Mouse (Mus musculus): ENCODE results near the gene Ppp1cc. TPM values are rescaled to one million over a fixed set of nuclear protein-coding genes. Genes with fewer than 3 reads are reported as not detected.

The Ppp1cc gene
- polyA plus RNA-seq, 1 experiment: 58.9 TPM

- no peaks in the 10 kb centered on the region; the same call in none of the 2 replicates for H3K4me1 ChIP-seq (ENCODE audit: control insufficient read depth, insufficient read depth, insufficient read length, low read length)
- H3K27me3 ChIP-seq (ENCODE audit: control insufficient read depth, insufficient read depth, low read length): no peaks in the 10 kb centered on the region
- no peaks in the 10 kb centered on the region for H3K36me3 ChIP-seq (ENCODE audit: control insufficient read depth, insufficient read depth, low read length)
- TF ChIP-seq CTCF (IDR thresholded peaks at IDR 0.05; ENCODE audit: extremely low read depth, insufficient read length, insufficient replicate concordance, low read depth, low read length) (no peak), POLR2A (IDR thresholded peaks at IDR 0.05; ENCODE audit: low read depth, low read length) (no peak)
- 76% methylated on average over 12 of the region's 12 CpGs for WGBS
- H3K4me3 ChIP-seq (ENCODE audit: low read depth, low read length): no peak overlapping the region
- H3K27ac ChIP-seq (ENCODE audit: insufficient read depth, low read depth, low read length): peak overlapping the region; percentile 27; the same call in 1 of the 2 replicates
Observed at GRCm38 (mm10) chr5:122218109-122218905, 60.2 kb downstream of the Ppp1cc start.

GRCm38 (mm10) chr5:122218928-122219327 is 60.9 kb downstream of the Ppp1cc start:
- H3K4me1 ChIP-seq (ENCODE audit: control insufficient read depth, insufficient read depth, insufficient read length, low read length): no peaks in the 10 kb centered on the region; the same call in none of the 2 replicates
- H3K4me3 ChIP-seq (ENCODE audit: low read depth, low read length): no peak overlapping the region
- WGBS: 78% methylated on average over 7 of the region's 7 CpGs
- TF ChIP-seq CTCF (IDR thresholded peaks at IDR 0.05; ENCODE audit: extremely low read depth, insufficient read length, insufficient replicate concordance, low read depth, low read length): no peak
- no peak for TF ChIP-seq POLR2A (IDR thresholded peaks at IDR 0.05; ENCODE audit: low read depth, low read length)
- no peaks in the 10 kb centered on the region for H3K27me3 ChIP-seq (ENCODE audit: control insufficient read depth, insufficient read depth, low read length)
- H3K36me3 ChIP-seq (ENCODE audit: control insufficient read depth, insufficient read depth, low read length): no peaks in the 10 kb centered on the region
- peak overlapping the region; percentile 33 for H3K27ac ChIP-seq (ENCODE audit: insufficient read depth, low read depth, low read length)

GRCm38 (mm10) chr5:122219655-122220629 is 61.9 kb downstream of the Ppp1cc start:
- TF ChIP-seq POLR2A (IDR thresholded peaks at IDR 0.05; ENCODE audit: low read depth, low read length) (no peak), CTCF (IDR thresholded peaks at IDR 0.05; ENCODE audit: extremely low read depth, insufficient read length, insufficient replicate concordance, low read depth, low read length) (no peak)
- H3K36me3 ChIP-seq (ENCODE audit: control insufficient read depth, insufficient read depth, low read length): no peaks in the 10 kb centered on the region
- no peaks in the 10 kb centered on the region; the same call in none of the 2 replicates for H3K4me1 ChIP-seq (ENCODE audit: control insufficient read depth, insufficient read depth, insufficient read length, low read length)
- 49% methylated on average over 18 of the region's 18 CpGs for WGBS
- peak overlapping the region; percentile 41 for H3K27ac ChIP-seq (ENCODE audit: insufficient read depth, low read depth, low read length)
- H3K27me3 ChIP-seq (ENCODE audit: control insufficient read depth, insufficient read depth, low read length): no peaks in the 10 kb centered on the region
- no peak overlapping the region for H3K4me3 ChIP-seq (ENCODE audit: low read depth, low read length)

GRCm38 (mm10) chr5:122221085-122221484 is 63.0 kb downstream of the Ppp1cc start:
- H3K27ac ChIP-seq (ENCODE audit: insufficient read depth, low read depth, low read length): 0 out of 2 replicates have a peak overlapping the region, but pooled peaks have one; percentile 13
- H3K36me3 ChIP-seq (ENCODE audit: control insufficient read depth, insufficient read depth, low read length): no peaks in the 10 kb centered on the region
- 88% methylated on average over 4 of the region's 4 CpGs for WGBS
- H3K4me1 ChIP-seq (ENCODE audit: control insufficient read depth, insufficient read depth, insufficient read length, low read length): no peaks in the 10 kb centered on the region; the same call in none of the 2 replicates
- H3K27me3 ChIP-seq (ENCODE audit: control insufficient read depth, insufficient read depth, low read length): no peaks in the 10 kb centered on the region
- TF ChIP-seq CTCF (IDR thresholded peaks at IDR 0.05; ENCODE audit: extremely low read depth, insufficient read length, insufficient replicate concordance, low read depth, low read length) (no peak), POLR2A (IDR thresholded peaks at IDR 0.05; ENCODE audit: low read depth, low read length) (no peak)
- no peak overlapping the region for H3K4me3 ChIP-seq (ENCODE audit: low read depth, low read length)

- Histone ChIP-seq H3K36me3 (ENCODE audit: control insufficient read depth, insufficient read depth, low read length) (no peaks in the 10 kb centered on the region), H3K27me3 (ENCODE audit: control insufficient read depth, insufficient read depth, low read length) (no peaks in the 10 kb centered on the region), H3K4me3 (ENCODE audit: low read depth, low read length) (no peak overlapping the region), H3K4me1 (ENCODE audit: control insufficient read depth, insufficient read depth, insufficient read length, low read length) (no peaks in the 10 kb centered on the region; the same call in 1 of the 2 replicates), H3K27ac (ENCODE audit: insufficient read depth, low read depth, low read length) (no peak overlapping the region)
- TF ChIP-seq POLR2A (IDR thresholded peaks at IDR 0.05; ENCODE audit: low read depth, low read length) (no peak), CTCF (IDR thresholded peaks at IDR 0.05; ENCODE audit: extremely low read depth, insufficient read length, insufficient replicate concordance, low read depth, low read length) (no peak)
- WGBS: 89% methylated on average over 2 of the region's 2 CpGs
Observed at GRCm38 (mm10) chr5:122224291-122224690, 66.2 kb downstream of the Ppp1cc start.

Other genes with a start within 250 kb of the Ppp1cc start
- gene Cux2, start 108.2 kb upstream of the Ppp1cc start, polyA plus RNA-seq (2012; rRNA removed): 1.7 and 2.6 TPM in 2 replicates
- not detected in 2 replicates for gene Myl2, start 57.3 kb upstream of the Ppp1cc start, polyA plus RNA-seq (2012; rRNA removed)
- 0.10 TPM in 1 of 2 replicates, not detected in the other for gene Ccdc63, start 17.5 kb upstream of the Ppp1cc start, polyA plus RNA-seq (2012; rRNA removed)
- gene Hvcn1, start 48.5 kb downstream of the Ppp1cc start, polyA plus RNA-seq (2012; rRNA removed): 8.1 and 18.6 TPM in 2 replicates
- gene Tctn1, start 106.2 kb downstream of the Ppp1cc start, polyA plus RNA-seq (2012; rRNA removed): 5.8 and 12.5 TPM in 2 replicates
- 12.5 and 20.1 TPM in 2 replicates for gene Pptc7, start 126.1 kb downstream of the Ppp1cc start, polyA plus RNA-seq (2012; rRNA removed)
- 0.39 and 0.98 TPM in 2 replicates for gene Rad9b, start 196.0 kb downstream of the Ppp1cc start, polyA plus RNA-seq (2012; rRNA removed)
- 31.4 and 36.6 TPM in 2 replicates for gene Vps29, start 196.1 kb downstream of the Ppp1cc start, polyA plus RNA-seq (2012; rRNA removed)
- gene Gpn3, start 213.6 kb downstream of the Ppp1cc start, polyA plus RNA-seq (2012; rRNA removed): 22.4 and 32.6 TPM in 2 replicates
- gene Fam216a, start 214.1 kb downstream of the Ppp1cc start, polyA plus RNA-seq (2012; rRNA removed): 3.2 and 3.5 TPM in 2 replicates
- 46.5 and 105 TPM in 2 replicates for gene Arpc3, start 233.6 kb downstream of the Ppp1cc start, polyA plus RNA-seq (2012; rRNA removed)

Data from small intestine, adult 2 months (tissue).